Mouse (Mus musculus) retina, postnatal 7 days (tissue): ENCODE data around the gene Agpat4.

Experiments used
- DNase-seq: peaks from one replicate; pipeline ENCODE4 v3.0.0-alpha.2; 2012; ENCODE audit warnings: low read depth, low spot score

Agpat4 gene

DNA sequence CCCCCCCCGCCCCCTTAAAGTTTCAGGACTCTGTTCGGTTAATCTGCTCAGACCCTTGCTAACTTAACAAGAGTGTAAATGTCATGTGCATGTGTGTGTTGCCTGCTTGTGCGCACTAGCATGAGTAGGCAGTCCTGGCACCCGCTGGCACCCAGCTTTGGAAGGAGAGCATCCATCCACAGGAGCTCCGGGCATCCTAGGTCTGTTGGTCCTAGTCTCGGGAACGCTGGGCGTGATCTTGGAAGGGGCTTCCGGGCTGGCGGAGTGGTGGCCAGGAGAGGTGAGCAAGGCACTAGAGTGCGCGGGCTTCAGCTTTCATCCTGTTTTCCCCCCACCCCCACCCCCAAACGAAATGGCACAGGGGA is at the start of gene Agpat4:
Agpat4 (plus strand) TSS at position 144 of the 365 bp plus-strand sequence.
- no peak for DNase-seq

DNA sequence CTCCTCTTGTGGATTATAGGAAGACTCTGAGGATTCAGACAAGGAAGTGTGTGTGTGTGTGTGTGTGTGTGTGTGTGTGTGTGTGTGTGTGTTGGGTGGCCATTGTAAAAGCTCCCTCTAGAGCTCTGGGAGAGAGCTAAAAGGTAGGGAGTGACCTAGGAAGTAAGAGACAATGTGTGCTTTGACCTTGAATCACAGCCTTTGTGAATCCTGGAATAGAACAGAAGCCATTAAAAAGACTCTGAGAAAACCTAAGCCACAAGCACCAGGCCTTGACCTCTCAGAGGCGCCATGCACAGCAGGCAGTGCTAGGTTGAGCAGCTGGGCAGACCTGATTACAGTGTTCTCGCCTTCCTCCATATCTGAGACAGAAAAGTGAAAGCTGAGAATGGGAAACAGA is 41.7 kb upstream of the Agpat4 start:
- no peak for DNase-seq

DNA sequence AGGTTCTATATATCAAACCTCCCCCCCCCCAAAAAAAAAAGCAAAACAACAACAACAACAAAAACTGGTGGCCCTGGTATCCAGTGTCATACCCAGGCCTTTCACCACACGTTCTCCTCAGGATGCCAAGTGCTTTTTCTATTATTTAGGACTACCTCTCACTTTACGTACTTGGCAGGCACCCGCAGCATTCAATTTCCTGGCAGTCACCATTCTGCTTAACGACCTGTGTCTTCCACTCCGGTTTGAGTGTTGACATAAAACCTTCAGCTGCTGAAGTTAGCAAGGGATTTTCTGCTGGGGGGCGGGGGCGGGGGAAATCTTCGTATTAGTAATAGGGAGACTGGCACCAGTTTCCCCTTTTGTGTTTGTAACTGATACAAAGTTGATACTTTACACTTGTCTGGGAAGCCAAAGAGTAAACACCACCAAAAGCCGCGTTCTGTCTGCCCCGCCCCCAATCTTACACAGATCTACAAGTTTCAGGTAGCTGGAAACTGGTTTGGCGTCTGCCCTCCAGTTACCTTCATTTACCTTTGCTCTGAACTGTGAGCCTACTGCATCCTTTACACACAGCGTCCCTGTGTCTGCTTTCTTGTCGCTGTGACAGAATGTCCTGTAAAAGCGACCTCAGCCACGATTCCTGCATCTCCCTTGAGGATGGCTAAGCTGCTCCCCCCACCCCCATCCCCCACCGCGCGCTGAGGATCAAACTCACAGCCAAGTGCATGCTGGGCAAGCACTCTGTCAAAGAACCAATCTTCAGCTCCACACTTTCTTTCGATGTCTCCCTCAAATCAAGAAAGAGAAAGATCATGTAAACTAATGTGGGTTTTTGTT is 37.6 kb upstream of the Agpat4 start:
- DNase-seq = no peak

DNA sequence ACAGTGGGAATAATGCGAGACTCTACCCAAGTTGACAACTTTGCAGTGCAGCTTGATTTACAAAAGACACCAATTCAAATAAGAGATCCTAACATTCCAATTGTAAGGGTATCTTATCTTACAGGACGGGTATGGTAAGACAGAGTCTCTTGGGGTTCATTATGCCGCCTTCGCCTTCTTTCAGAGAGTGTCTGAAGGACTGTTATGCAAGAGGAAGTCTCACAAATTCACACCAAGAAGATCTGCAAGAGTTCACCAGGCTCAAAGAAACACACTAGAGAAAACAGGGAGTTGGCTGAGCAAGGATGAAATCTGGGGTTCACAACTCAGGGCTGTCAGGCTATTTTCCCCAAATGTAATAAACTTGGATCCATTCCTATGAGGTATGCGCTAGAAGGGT is 36.3 kb upstream of the Agpat4 start:
- DNase-seq = no peak

DNA sequence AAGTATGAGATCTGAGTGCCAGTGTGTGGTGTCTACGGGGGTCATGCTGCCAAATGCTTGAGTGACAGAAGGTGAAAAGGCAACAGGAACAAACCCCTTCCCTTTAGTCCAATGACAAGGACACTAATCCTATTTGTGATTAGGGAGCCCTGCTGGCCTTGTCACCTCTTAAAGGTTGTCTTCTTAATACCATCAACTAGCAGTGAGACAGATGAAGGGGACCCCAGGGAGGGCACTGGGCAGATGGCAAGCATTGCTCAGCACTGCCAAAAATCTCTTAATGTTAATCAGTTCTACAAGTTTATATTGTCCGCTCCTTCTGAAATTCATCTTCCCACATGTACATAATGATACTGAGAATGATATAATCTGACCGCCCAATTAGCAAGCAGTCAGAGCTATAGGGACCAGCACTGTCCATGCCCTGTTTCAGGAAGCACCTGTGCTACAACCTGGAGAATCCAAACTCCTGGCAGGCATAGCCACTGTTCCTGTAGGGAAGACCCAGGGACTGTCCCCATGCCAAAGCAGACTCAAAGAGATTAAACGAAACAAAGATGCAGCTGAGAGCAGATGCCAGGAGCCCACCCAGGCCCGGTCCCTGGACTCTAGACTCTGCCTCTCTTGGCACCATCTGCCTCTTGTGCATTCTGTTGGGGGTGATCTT is 28.1 kb upstream of the Agpat4 start:
- no peak for DNase-seq

DNA sequence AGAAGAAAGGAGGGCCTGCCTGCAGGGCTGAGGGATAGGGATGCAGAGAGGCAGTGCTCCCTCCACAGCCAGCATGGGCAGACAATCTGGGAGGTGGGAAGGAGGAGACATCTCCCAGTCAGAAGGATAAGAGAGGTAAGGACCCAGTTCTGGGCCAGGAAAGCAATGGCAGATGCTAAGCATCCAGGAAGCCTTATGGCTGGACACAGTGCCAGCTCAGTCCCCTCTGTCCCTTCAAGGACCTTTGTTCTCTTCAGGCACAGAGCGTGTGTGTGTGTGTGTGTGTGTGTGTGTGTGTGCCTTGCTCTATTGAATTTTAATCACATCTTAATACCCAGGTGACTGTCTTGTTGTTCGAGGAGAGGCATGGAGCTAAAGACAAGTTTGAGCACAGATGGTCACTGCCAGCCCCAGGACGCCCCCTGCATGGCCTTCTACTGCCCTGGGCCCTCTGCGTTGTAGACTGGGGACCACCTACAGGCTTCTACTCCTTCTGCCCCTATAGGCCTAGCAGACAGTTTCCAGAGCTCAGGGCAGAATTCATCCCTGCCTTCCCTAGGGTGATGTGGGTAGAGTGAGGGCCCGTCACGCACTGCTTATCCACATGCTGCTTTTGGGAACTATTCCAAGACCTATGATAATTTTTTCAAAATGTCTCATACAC is 25.5 kb upstream of the Agpat4 start:
- no peak for DNase-seq

DNA sequence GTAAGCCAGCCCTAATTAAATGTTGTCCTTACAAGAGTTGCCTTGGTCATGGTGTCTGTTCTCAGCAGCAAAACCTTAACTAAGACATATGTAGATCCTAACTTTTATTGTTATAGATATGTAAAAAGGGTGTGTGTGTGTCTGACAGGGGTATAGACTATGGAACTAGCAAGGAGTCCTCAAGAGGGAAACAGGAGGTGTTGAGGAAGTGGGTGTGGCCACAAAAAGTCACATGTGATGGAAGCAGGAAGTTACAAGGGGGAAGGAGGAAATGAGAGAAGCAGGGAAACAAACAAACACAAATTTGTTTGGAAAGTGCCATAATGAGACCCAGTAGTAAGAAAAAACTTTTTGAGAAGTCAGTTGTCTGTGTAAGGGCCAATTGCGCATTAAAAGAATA is 24.5 kb upstream of the Agpat4 start:
- no peak for DNase-seq

DNA sequence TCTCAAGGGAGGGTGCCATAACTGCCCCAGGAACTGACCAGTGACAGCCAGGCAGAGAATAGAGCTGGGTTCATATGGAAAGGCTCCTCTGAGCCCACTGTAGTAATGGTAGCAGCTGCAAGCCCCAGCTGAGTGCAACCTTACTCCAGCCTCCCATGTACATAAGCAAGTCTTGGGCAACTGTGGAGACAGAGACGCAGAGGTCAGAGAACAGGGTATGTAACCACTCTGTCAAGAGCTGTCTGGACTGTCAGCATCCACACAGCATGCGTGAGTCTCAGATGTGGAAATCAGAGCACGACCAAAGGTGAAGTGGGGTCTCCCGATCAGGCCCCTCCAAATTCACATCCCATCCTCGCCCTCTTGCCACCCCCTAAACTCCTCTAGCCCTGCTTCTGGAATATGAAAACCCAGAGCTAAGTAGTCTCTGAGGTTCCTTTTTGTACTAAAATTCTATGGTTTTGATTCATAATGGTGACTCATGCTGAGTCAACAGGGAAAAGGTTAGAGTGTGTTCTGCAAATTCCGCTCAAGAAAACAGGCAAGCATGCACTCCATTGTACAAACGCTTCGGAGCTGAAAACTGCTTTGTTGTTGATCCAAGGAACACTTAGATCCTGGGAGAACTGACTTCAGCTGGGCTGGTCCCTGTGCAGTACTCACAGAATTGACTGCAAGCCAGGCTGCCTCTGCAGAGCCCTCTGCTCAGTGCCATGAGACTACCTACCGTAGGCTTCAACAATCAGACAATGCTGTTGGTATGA is 23.5 kb upstream of the Agpat4 start:
- no peak for DNase-seq

DNA sequence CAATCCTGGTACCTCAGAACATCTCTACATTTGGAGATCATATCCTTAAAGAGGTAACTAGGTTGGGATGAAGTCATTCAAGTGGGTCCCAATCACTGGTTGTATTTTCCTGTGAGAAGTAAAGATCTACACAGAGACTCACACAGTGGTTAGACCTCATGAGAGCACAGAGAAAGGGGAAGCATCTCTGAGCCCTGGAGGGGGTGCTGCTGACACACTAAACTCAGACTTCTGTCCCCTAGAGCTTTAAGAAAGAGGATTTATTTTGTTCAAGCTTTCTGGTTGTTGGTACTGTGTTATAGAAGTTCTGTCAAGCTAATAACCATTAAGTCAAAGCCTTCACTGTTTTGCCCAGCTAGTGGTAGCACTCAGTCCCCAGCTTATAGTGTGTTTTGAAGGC is 19.1 kb upstream of the Agpat4 start:
- no peak for DNase-seq

DNA sequence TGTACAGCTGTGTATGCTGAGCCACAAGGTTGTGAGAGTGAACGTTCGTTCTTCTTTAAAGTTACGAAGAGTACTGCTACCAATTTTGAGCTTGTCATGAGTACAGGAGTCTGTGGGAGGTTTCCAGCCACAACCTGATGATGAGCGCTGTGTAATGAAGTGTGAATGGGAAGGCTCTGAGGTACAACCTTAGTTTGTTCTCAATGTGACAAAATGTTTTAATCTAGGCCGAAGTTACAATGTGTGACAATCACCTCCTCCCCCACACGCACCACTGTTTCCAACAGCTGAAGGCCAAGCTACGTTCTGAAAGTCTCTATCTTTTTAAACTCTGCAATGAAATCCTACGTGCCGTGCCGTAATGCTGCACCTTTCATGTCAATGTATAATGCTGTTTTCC is 16.2 kb upstream of the Agpat4 start:
- DNase-seq = no peak

DNA sequence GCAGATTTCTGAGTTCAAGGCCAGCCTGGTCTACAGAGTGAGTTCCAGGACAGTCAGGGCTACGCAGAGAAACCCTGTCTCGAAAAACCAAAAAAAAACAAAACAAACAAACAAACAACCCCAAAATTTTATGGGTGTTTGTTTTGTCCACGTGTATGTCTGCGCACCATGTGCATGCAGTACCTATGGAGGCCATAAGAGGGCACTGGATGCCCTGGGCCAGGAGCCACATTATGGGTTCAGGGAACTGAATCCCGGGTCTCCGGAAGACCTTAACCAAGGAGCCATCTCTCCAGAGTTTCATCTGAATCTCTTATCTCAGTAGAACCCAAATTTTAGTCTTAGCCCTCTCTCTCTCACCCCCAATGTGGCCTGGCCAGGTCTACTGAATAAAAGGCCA is 14.7 kb upstream of the Agpat4 start:
- no peak for DNase-seq

DNA sequence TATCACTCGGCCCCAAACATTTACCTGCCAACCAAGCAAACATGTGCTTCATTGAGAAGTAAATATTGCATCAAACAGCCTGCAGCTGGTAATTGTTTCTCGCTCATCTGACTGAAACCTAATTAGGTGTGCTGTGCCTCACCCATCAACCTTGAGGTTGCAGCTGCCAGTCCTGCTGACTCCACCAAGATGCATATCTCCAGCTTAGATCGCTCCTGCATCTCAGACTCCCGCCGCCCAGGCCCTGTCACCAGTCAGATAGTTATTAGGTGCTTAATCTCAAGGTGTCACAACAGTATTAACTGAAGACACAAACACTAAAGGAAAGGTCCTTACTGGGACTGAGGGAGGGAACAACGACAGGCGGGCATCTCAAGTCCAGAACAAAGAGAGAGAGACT is 14.3 kb upstream of the Agpat4 start:
- DNase-seq = no peak

DNA sequence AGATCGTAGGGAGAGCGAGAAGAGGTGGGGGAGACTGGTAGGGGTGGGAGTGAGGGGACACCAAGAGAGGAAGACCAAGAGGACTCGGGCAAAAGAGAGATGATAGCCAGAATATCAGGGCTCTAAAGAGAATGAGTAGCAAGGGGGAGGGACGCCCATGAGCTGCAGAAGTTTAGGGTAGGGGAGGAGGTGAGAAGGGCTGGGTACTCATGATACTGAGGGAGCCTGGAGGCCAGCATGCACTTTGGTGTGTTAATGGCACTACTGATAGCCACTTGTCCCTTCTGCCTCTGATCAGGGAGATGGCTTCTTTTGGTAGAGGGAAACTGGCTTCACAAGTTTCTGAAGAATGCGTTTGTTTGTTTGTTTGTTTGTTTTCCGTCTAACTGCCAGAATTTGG is 13.8 kb upstream of the Agpat4 start:
- no peak for DNase-seq

DNA sequence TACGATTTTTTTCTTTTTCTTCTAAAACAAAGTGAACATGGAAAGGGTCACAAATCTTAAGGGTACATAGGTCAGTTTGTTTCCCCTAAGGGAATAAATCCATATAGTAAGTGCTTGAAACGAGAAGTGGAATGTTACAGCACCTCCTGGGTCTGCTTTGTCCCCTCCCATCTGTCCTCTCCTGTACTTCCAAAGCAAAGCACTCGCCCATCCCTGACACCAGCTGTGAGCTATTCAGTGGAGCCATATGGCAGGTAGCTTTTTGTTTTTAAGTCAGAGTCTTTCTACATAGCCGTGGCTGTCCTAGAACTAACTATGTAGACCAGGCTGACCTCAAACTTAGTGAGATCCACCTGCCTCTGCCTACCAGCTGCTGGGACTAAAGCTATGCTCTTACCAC is 12.2 kb upstream of the Agpat4 start:
- no peak for DNase-seq

DNA sequence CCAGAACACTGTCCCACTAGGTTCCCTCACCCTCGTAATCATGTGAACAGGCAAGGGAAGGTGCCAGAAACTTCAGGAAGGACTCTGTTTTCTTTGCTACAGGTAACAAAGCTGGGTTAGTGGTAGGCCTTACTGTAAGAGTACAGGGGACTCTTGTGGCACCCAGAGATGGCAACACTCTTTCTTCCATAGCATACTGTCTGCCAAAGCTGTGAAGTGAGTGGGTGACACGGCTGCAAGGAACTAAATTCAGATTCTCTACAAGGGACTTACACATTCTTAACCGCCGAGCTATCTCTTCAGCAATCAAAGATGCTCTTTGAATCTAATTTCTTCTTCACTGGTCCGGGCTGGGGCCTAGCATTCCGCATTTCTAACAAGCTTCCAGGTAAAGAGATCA is 4.9 kb upstream of the Agpat4 start:
- DNase-seq = no peak

DNA sequence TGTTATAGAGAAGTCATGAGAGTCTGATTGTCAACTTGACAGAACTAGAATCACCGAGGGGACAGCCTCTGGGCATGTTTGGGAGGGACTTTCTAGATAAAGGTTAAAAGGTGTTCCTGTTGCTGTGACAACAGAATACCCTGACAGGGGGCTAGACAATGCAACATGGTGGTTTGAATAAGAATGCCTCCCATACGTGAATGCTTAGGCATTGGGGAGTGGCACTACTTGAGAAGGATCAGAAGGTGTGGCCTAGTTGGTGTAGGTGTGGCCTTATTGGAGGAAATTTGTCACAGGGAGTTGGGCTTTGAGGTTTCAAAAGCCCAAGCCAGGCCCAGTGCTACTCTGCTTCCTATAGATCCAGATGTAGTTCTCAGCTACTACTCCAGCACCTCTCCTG is 3.4 kb upstream of the Agpat4 start:
- DNase-seq = no peak

DNA sequence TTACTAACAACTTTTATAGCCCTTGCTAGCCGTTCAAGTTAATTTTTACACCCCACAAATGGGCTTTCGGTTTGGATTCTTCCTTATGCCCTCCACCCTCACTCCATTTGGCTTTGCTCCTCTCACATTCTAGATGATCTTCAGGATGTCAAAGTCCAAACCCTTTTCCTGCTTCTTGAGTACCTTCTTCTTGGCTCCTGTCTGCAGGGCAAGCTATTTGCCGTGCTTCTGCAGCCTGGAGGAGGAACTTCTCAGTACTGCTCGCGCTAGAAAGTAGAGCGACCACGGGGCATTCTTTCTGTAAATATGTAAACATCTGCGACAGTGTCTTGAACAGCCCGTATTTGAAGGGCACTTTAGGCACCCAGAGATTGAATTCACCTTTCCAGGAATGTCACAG is 373 bp upstream of the Agpat4 start:
- DNase-seq = no peak

DNA sequence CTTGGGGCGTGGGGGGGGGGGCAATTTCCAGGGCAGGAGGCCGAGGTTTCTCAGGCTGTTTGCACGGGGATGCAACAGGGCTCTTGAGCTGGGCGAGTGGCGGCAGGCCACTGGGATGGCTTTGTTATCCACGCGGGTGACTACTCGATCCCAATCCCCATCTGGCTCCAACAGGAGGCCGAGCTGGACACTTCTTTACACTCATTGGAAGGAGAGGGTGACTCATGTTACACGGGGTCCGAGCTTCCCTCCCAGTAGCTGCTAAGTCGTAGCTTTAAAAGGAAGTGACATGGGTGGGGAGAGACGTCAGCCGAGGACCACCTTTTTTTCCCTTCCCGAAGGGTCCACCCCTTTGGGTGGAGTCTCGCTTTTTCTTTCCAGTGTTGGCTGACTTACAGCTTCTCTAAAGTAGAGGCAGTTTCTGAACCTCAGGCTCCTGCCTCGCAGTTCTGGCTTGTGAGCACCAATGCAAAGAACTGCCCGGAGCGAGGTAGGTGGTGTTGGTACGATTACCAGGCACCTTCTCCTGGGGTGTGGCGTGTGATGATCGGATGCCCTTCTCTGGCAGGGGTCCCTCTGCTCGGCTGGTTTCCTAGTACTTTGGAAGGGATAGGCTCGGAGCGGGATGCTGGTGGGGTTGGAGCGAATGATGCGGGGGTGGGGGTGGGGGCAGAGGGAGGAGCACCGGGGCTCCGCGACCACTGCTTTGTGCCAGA is 580 bp downstream of the Agpat4 start:
- DNase-seq = peak; percentile 30

DNA sequence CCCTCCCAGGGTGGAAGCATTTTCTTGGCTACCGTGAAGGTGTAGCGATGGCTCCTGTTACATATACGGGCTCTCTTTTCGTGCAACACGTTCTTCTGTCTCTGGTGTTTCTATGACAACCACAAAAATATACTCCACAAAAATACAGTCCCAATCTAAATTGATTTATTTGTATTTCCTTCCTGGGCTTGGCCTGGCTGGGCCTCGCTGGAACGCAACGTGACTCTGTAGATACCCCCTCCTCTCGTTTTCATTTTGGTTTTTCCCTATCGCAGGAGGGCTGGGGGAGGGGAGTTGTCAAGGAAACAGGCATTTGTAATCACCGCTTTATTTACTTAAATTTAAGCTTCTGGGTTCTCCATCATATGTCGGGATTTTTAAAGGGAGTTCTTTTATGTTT is 1.2 kb downstream of the Agpat4 start:
- peak; percentile 16 for DNase-seq

DNA sequence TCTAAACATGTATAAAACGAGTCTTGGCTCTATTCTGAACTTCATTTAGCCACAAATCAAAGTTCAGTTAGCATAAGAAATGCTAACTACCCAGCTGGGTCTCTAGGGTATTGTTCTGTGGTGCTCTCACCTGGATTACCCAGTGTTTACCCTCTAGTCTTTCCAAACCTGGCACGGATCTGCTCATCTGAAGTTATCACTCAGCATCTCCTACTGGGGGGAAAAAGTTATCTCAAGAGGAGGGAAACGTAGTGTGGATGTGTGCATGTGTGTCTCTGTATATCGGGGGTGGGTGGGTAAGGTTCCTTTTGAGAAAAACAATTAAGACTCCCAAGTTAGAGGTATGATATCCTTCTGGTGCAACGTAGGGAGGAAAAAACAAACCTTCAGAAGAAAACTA is 1.8 kb downstream of the Agpat4 start:
- no peak for DNase-seq

DNA sequence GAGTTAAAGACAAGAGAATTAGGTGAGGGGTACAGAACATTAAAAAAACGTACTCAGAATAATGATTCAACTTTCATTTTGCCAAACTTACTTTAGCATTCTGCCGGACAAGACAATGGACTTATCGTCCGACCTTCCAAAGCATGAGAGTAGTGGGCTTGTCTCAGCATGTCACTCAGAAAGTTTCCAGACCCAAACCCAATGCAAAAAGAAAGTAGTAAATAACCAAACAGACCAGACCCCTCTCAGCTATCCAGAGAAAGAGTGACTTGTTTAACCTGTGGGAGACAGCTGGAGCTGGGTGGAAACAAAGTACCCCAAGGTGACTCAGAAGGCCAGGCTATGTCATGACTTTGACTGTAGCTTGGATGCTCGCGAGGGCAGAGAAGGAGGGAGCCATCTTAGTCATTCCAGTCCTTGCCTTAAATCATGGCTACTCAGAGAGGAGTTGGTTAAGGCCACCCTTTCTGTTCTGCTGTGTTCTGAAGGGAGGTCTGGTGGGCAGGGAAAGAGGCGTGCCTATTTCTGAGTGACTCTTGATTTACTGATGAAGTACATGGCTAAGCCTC is 2.8 kb downstream of the Agpat4 start:
- DNase-seq = no peak
